Mouse (Mus musculus) fat pad, adult 2 months (tissue): ENCODE measurements around the gene Ppp2r5d.

Experiments used
- DNase-seq: peaks from one replicate; pipeline ENCODE4 v3.0.0-alpha.2; 2011; ENCODE audit warnings: low read depth, low spot score; ENCODE audit errors: extremely low read depth

Gene Ppp2r5d

DNA sequence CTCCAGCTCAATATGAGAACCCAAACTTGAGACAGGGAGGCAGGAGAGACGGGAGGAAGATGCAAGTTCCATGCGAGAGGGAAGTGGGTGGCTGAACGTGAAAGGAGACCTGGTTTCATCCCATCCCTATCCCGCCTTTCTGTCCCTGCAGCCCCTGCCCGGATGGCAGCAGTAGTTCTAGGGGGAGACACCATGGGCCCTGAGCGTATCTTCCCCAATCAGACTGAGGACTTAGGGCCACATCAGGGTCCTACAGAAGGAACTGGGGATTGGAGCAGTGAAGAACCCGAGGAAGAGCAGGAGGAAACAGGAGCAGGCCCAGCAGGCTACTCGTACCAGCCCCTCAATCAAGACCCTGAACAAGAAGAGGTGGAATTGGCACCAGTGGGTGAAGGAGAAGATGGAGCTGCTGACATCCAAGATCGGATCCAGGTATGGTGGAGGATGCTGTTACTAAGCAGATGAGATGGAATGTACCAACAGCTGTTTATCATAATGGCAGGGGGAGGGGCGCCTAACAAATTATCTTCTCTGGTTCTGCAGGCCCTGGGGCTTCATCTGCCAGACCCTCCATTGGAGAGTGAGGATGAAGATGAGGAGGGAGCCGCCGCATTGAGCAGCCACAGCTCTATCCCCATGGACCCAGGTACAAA, 23.3 kb downstream of the Ppp2r5d start:
- DNase-seq: no peak

DNA sequence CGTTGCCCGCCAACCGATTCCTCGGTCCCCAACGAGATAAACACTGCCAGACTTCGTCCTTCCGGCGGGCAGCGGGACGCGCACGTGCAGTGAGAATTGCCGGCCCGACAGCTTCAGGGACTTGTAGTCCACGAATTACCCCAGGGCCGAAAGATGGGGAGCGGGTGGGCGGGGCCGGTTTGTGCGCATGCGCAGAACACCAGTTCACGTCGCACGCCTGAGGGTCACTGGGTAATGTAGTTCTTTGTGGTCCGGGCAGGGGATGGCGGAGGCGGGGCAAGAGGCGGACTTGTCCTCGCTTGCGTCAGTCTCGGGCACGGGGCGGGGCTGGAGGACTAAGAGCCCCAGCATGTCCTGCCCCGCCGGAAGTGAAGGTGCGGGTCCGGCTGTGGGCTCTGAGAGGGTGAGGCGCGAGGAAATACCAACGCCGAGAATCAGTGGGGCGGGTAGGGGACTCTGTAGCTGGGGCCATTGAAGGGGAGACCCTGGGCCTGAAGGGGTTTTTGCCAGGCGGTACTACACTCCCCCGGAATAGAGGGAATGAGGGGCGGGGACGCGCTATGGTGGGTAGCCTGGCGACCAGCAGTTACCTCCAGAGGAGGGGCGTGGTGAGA, 24.0 kb downstream of the Ppp2r5d start, which contains the start of gene Klhdc3:
Klhdc3 (minus strand) TSS at position 155 of the 614 bp plus-strand sequence.
- DNase-seq: peak; percentile 68

DNA sequence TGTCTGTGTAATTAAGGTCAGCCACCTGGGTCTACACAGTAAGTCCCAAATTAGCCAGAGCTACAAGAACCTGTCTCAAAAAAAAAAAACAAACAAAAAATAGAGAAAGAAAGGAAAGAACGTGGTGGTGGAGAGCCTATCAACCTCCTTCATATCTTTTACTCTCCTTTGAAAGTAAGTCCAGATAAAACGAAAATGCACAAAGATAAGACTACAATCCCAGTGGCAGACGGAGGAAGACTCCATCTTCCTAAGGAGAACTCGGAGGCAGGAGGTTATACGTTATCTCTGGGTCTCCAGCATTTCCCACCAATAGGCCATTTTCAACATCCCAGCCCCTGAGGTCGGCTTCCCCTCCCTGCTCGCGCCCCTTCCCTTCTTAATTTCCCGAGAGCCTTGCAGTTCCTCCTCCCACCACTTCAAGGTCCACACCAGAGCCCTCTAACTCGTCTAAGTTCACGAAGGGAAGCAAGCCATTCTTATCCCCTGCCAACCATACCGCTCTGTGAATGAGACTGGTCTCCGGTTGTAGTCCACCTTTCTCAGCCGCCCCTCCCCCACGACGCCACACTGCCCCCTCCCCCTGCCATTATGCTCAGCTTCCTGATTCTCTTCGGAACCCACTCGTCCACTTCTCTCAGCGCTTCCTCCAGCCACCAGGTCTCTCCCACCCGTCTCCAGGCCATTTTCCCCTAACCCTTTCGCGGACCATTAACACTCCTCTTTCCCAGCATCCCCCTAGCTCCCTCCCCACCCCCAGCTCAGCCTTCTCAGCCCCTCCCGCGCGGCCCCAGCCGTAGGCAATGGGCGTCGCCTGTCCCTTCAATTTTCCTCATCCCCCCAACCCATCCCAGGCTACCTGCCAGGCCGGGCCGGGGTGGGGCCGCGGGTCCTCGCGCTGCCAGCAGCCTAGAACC, 24.8 kb downstream of the Ppp2r5d start:
- DNase-seq: no peak

DNA sequence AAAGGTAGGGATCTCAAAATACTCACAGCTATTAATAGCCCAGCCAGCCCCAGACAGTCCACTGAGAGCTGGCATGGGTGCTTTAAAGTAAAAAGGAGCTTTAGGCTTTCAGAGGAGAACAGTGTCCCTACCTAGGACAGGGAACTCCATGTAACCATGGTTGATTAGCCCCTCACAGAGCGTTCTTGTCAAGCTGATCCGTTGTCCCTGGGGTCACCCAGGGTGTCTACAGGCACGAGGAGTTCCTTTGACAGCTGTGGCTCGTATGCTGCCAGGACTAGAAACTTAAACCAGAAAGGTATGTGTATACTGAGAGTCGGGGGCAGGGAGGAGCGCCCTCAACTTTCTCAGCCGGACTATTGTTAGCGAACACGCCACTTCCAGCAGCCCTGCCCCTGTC, 26.0 kb downstream of the Ppp2r5d start:
- no peak for DNase-seq

DNA sequence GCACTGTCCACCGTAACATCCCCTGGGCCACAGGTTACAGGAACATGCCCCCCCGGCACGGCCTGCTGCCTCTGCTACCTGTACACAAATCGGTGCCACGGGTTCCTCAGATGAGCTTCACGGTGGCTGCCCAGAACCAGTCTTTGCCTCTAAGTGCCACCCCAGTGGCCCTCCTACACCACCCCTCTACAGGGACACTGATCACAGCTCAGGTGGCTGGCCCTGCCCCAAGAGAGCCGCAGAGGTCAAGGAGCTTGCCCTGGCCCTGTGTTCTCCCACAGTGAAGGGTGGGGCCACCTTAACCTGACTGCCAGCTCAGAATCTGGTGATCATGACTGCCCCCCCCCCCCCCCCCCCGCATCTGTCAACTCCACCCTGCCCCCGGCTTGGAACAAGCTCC, 26.5 kb downstream of the Ppp2r5d start, which contains the start of gene Mea1:
Mea1 (plus strand) TSS at position 378 of the 400 bp plus-strand sequence.
- DNase-seq: no peak

DNA sequence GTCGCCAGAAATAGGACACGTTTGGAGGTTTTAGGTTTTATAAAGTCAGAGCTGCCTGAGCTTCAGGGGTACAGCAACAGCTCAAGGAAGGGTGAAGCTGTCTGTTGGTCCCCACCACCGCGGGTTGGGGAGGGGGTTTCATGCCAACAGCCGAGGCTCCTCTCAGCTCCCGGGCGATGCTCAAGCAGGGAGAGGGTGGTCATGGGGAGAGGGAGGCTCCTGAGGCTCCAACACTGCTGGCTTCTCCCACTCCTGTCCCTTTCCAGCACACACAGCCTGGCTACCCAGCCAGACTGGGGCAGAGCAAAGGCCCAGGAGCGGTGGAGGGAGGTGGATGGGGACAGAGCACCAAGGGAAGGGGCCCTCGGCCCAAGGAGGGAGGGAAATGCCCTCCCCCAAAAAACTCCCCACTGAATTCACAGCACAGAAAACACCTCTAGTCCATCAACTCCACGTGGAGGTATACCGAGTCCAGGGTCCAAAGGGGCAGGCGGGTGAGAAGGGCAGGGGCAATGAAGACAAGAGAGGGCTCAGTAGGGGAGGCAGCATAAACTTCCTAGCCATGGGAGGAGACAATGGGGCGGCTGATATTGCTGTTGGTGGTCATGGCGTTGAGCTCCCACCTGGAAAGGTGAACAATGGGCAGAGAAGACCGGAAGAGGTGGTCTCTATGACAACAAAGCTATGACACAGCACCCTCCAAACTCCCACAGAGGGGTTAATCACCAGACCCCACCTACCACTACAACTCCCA, 30.2 kb downstream of the Ppp2r5d start:
- no peak for DNase-seq

DNA sequence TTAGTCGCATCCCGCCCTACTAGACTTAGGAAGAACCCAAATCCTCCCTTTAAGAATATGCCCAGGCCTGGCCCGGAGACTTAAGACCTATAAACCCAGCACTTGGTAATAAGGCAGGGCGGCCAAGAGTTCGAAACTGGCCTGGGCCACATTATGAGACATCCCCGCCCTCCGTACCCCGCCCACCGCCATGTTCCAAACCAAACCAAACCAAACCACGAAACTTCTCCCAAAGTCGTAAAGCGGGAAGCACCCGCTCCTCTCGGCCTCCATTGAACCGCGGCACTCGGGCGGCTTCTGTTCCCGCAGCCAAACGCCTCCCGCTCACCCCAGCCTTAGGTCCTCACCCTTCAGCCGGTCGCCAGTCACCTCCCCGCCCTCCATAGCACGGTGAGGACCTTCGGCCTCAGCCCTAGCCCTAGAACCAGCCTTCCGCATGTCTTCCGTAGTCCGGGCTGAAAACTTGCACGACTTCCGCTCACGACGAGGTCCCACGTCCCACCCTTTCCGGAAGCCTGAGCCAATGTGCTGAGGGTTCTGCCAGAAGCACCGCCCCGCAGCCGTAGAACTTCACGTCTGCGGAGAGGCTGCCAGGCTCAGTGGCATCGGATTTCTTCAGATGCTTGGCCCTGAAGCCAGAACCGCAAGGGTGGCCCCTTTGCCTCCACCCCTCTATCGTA, 30.9 kb downstream of the Ppp2r5d start, which contains the start of gene Rrp36:
Rrp36 (minus strand) TSS at position 503 of the 680 bp plus-strand sequence.
- DNase-seq: peak; percentile 43

DNA sequence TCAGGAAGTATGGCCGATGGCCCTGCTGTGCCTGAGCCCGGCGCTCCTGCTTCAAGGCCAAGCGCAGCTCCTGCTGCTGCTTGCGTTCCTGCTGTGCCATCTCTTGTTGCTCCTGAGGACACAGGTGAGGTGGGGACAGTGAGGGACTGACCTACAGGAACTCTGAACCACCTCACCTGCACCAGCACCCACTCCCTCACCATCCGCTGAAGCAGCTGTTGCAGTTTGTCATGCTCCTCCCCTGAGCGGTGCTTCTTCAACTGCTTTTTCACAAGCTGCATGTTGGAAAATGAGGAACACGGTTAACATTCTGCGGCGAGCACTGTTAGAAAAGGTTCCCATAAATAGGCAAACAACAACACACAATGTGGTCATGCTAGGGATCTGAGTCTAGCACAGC, 35.0 kb downstream of the Ppp2r5d start:
- DNase-seq: no peak

DNA sequence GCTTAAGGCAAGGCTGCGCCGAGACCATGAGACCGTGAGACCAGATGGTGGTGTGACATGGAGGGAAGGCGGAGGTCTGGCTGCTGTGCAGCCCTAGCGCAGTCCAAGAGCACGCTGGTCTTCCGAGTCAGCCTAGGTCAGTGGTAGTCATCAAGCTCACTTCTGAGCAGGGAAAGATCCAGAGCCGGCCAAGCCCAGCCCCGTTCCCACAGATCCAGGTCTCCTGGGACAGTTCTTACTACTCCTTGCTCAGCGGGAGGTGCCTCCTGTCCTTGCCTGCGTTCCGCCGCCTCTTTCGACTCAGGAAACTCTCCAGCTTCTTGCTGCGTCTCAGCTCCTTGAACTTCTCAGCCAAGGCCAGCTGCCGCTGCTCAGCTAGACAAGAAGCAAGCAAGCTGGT, 37.2 kb downstream of the Ppp2r5d start:
- DNase-seq: no peak

DNA sequence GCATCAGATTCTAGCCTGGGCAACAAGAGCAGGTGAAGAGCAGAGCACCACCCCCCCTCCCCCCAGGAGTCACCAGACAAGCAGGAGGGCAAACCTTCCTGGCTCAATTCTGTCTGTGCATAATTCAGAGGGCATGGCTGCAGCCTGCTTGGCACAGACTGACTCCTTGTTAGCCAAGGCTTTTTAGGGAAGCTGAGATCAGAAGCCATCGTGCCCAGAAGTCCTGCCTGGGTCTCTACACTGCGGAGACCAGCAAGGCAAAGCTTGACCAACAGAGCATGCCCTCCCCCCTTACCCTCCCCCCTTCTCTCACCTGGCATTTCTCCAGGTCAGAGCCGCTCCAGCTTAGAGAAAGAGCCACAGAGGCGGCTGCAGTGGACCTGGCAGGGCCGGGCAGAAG, 42.2 kb downstream of the Ppp2r5d start:
- DNase-seq: no peak

DNA sequence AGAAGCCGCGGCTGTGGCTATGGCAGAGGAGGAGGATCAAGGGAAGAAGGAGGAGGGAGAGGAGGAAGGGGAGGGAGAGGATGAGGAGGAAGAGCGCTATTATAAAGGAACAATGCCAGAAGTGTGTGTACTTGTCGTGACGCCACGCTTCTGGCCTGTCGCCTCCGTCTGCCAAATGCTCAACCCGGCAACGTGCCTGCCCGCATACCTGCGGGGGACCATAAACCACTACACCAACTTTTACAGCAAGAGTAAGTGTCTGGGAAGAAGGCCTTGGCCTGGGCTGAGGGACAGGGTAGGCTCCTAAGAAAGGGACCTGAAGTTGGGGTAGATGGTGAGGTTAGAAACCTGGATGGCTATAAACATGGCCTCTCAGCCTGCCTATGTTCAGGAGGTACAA, 42.9 kb downstream of the Ppp2r5d start:
- DNase-seq: no peak

DNA sequence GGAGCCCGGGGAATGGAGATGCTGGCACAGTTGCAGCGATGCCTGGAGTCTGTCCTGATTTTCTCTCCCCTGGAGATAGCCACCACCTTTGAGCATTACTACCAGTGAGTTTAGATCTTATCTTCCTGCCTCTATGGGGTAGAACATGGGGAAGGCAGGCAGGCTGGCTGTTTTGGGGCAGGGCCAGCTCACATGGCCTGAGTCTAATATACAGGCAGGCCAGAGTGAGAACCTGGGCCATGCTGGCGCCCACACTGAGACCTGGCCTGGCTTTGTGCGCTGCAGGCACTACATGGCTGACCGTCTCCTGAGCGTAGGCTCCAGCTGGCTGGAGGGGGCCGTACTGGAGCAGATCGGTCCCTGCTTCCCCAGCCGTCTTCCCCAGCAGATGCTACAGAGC, 43.6 kb downstream of the Ppp2r5d start:
- no peak for DNase-seq

DNA sequence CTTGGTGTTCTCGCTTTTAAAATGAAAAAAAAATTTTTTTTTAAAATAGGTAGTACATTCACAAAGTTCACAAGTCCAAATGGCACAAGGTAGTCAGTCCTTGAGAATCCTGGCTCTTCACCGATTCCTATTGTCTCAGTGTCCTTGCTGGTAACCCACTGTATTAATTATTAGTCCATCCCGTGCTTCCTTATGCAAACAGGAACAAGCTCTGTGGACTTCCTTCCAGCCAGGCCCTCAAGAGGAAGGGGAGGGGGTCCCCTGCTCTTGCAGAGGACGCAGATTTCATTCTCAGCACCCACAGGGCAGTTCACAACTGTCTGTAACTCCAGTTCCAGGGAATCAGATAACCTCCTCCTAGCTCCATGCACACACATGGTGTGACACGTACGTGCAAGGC, 48.9 kb downstream of the Ppp2r5d start:
- DNase-seq: no peak

DNA sequence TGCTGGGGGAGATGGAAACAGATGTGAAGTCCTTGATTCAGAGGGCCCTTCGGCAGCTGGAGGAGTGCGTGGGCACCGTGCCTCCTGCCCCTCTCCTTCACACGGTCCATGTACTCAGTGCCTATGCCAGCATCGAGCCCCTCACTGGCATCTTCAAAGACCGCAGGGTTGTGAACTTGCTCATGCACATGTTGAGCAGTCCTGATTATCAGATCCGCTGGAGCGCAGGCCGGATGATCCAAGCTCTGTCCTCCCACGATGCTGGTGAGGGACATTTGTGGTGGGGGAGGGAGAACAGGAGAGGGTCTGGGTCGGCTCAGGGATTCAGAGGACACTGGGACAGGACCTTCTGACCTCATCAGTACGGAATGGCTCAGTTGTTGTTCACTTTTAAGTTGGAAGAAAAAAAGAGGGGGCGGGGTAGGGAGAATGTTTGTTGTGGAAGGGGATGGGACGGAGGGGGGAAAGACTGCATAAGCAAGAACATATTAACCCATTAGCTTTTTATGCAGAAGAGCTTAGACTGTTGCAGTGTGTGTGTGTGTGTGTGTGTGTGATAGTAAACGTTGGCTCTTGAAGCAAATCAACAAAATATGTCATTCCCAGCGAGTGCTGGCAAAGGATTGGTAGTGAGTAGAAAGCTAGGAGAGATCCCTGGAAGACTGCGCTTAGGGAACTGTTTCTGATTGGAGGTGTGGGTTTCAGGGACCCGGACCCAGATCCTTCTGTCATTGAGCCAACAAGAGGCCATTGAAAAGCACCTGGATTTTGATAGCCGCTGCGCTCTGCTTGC, 53.0 kb downstream of the Ppp2r5d start:
- no peak for DNase-seq

DNA sequence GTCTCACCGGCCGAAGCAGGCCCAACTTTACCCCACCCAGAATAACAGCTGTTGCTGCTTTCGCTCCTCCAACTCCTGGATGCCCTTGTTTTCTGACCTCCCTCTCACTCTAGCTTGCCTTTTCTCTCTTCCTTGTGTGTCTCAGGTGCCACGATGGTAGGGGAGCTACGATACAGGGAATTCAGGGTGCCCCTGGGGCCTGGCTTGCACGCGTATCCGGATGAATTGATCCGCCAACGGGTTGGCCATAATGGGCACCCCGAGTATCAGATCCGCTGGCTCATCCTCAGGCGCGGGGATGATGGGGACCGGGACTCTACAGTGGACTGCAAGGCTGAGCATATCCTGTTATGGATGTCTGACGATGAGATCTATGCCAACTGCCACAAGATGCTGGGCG, 53.6 kb downstream of the Ppp2r5d start:
- DNase-seq: no peak

DNA sequence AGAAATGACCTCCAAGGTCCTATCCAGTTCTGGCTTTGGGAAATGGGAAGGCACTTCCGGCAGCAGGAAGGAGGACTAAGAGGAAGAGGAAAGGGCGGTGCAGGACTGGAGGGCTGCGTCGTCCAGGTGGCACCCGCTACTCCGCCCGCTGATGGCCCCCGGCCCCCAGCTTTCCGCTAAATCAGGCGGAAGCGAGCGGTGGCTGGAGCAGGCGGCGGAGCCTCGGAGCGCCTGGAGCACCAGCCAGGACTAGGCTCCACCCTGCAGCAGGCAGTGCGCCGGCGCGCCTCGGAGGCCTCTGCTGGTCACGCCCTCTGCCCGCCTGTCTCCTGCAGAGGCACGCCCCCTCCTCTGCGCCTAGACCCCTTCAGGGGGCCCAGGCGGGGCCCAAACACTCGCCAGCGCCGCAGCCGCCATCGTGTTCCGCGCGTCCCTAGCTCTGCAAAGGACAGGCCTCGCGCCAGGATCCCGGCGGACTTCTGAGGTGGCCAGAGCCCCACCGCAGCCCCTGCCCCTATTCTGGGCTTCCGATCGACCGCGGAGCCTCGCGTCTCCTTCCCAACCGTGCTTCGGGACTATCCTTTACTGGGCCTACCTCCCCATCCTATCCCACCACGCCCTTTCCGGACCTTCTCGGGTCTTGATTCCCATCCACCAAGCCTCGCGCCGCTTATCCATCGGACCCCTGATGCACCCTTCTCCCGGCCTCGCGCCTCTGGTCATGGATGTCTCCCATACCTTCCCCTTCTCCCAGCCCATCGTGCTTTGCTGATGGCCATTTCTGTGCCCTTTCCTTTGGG, 54.5 kb downstream of the Ppp2r5d start, which contains the start of gene Cul7:
Cul7 (plus strand) TSS at position 106 of the 800 bp plus-strand sequence.
- no peak for DNase-seq

DNA sequence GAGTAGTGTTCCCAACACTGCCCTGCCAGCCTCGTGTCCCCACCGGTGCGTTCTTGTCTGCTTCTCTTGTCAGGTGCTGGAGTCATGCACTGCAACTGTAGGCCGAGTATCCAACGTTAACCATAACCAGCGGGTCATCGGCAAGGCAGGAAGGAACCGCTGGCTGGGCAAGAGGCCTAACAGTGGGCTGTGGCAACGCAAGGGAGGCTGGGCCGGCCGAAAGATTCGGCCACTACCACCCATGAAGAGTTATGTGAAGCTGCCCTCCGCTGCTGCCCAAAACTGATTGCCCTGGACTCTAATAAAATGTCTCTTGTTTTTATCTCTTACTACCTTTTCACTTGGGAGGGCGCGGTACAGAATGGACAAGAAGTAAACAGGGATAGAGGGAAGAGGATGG, 55.1 kb downstream of the Ppp2r5d start:
- no peak for DNase-seq

DNA sequence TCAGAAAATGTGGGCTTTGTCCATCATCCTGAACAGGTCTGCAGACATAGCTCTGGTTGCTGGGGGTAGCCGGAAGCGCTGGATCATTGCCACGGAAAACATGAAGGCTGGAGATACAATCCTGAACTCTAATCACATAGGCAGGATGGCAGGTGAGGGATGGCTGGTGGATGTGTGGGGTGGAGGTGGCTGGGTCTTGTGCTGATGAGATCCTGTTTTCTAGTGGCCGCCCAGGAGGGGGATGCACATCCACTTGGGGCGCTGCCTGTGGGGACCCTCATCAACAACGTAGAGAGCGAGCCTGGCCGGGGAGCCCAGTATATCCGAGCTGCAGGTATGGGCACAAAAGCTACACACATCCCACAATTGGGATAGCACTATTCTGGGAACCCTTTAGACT, 56.5 kb downstream of the Ppp2r5d start:
- DNase-seq: no peak

DNA sequence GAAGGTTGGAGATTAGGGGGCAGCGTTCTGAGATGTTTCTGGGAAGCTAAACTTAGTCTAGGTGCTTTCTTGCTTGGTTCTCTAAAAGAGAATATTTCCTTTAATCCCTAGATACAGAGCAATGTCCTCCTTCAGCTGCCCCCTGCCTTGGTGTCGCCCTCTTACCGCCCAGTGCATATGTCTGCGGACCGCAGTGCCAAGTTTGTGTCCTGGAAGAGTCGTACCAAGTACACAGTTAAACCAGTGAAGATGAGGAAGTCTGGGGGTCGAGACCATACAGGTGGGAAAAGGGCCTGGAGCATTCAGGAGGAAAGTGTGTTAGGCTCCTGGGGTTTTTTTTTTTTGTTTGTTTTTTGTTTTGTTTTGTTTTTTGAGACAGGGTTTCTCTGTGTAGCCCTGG, 57.6 kb downstream of the Ppp2r5d start:
- DNase-seq: no peak
